Mouse (Mus musculus): ENCODE data around the gene Trabd2b.
A peak's percentile ranks its signal among the peaks of the same experiment; 100 is the strongest.

The Trabd2b gene

DNA sequence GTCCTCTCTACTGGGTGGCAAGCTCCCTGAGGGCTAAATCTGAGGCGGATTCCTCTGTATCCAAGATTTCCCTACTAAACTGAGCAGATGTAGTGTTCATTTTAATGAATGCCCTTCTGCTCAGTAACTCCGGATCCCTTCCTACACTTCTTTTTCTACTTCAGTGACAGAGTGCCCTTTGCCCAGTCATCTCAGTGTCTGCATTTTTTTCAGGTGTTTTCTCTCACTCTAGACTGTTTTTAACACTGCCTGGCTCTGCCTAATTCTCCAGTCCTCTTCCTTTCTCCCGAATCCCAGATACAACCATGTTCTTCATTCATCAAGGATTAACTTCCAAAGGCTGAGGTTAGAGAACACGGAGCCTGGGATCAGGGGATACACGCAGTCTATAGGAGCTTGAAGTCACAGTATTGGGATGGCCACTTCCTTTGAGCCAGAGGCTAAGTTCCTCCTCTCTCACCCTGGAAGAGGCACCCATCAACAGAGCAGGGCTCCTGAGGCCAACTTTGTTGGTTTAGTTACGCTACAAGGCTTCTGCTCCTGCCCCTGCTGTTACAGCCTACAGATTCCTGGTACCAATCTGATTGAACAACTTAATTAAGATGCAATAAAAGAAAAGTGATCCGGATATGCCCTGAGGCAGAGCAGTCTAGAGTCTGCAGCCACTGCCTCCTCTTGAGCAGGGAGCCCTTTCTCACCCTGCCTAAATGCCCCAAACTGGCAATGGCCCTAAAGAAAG is 4.4 kb upstream of the Trabd2b start:
- no peak for DNase-seq

- DNase-seq, result peak; percentile 88
Measured at GRCm38 (mm10) chr4:114405682-114406354, 706 bp upstream of the Trabd2b start.

GRCm38 (mm10) chr4:114407516-114407915 is 992 bp downstream of the Trabd2b start:
- no peak for DNase-seq

DNA sequence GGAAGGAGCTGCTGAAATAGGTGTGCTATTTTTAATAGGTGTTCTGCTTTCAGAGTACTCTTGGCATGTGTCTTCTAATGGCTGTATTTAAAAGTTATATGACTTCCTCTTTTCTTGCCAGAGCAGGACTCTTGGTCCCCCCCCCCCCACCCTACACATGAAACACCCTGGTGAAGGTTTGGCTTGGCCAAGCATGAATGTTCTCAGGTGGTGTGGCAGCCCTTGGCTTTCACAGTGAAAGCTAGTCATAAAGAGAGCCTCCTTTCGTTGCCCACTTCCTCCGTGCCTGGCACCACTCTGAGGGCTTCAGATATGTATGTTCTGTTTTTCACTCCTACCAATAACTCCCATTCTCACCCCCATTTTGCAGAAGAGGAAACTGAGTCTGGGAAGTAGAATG is 1.8 kb downstream of the Trabd2b start:
- DNase-seq, result no peak

DNA sequence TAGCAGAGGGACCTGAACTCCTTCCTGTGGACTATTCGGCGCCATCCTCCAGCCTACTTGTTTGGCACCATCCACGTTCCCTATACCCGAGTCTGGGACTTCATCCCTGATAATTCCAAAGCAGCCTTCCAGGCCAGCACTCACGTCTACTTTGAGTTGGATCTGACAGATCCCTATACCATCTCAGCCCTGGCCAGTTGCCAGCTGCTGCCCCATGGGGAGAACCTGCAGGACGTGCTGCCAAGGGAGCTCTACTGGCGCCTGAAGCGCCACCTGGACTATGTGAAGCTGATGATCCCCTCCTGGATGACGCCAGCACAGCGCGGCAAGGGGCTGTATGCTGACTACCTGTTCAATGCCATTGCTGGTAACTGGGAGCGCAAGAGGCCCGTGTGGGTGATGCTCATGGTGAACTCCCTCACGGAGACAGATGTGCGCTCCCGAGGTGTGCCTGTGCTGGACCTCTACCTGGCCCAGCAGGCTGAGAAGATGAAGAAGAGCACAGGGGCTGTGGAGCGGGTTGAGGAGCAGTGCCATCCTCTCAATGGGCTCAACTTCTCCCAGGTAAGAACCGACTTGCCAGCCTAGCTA is 2.5 kb downstream of the Trabd2b start:
- no peak for DNase-seq

- DNase-seq, result no peak
Measured at GRCm38 (mm10) chr4:114409511-114409910, 3.0 kb downstream of the Trabd2b start.

DNA sequence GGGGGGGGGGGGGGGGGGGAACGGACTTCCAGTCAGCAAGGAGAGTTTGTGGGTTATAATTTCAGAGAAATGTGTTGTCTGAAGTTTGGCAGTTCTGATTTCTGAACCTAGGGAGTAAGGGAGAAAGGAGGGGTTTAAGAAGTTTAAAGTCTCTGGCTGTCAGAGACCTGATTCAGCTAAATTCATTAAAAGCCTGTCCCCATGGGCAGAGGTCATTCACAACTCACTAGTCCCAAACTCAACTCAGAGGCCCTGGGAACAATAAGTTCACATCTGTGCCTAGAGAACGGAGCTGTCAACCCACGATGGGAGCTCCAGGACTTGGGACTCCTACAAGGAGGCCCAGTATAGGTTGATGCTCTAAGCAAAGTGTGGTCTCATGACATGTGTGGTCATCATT is 3.5 kb downstream of the Trabd2b start:
- DNase-seq, result no peak

- DNase-seq, result no peak
Measured at GRCm38 (mm10) chr4:114410443-114410842, 3.9 kb downstream of the Trabd2b start.

DNA sequence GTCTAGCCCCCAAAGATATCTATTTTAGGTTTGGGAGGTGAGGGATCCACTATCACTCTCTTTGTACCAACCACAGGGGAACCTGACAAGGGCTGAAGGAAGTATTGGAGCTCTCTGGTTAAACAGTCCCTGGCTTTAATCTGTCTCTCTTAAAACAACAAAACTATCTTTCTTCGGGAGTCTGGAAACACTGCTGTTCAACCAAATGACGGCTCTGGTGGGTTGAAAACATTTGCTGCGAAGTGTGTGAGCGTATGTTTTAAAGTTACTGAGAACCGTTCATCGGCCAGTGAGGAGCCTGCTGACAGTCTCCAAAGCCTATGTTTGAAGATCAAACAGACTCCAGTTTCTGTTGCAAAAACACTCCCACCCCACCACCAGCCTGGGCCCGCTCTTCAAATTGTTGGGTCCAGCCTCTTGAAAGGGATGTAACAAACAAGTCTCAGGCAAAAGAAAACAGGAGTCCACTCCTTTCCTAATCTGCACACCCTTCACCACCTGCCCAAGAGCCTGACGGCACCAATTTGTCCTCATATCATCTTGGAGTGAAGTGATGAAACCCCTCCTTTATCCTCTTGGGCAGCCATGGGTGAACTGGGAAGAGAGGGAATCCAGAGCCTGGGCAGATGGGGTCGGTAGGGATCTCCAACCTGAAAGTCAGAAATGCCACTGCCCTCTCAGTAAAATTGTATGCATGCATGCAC is 4.6 kb downstream of the Trabd2b start:
- DNase-seq, result no peak

DNA sequence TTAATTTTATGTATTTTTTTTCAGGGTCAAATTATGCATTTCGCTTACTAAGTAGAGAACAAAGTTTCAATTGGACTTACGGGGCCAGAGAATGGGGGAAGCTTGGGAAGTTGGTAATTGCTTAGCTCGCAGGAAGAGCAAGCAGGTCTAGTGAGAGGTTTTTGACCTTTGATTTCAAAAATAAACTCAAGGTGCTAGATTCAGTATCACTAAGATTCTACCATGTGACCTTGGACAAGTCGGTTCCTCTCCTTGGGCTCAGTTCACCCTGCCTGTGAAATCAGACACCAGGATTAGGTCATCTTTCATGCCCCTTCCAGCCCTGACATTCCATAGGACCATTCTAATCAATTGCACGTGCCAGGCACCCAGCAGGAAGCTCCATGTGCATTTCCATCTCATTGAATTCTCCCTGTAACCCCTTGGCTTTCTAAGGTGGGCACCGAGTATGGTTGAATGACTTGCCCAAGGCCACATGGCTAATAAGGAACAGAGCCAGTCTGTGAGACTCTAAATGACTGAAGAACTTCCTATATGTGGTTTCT is 5.4 kb downstream of the Trabd2b start:
- no peak for DNase-seq

- peak; percentile 10 for DNase-seq
Measured at GRCm38 (mm10) chr4:114415925-114416645, 9.6 kb downstream of the Trabd2b start.

- no peak for DNase-seq
Measured at GRCm38 (mm10) chr4:114420154-114420553, 13.6 kb downstream of the Trabd2b start.

DNA sequence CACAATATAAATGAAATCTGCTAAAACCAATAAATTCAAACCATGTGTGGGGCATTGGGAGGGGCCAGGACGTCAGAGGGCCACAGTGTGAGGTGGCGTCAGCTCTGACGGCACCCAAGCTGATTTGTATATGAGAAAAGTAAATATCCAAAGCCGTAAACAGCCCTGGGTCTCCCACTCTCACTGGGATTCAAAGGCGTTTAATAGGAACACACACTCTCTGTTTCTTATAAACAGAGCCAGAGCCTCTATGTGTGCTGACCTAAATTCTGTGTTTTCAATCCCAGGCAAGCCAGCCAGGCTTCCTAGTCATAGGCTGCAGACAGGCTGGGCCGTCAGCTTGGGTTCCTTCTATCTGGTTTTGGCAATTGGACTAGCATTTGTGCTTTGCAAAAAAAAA is 16.6 kb downstream of the Trabd2b start:
- DNase-seq, result peak; percentile 7

- DNase-seq, result no peak
Measured at GRCm38 (mm10) chr4:114425808-114426207, 19.3 kb downstream of the Trabd2b start.

- no peak for DNase-seq
Measured at GRCm38 (mm10) chr4:114432742-114433141, 26.2 kb downstream of the Trabd2b start.

DNA sequence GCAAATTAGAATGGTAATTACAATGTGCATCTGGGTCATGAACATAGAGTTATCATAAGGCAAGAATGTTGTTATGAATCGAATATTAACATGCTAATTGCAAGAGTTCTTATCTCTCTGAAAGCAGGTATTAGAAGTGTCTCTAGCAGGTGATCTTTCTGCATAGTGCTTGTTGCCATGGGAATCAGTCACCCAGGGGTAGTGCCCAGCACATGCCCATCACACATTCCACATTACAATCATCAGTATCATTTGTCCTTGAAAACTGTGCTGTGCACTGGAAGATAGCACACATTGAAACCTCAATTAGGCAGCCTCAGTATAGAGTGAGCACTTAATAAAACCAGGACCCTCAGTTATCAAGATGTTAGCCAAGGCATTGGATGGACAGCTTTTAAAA is 26.9 kb downstream of the Trabd2b start:
- no peak for DNase-seq

DNA sequence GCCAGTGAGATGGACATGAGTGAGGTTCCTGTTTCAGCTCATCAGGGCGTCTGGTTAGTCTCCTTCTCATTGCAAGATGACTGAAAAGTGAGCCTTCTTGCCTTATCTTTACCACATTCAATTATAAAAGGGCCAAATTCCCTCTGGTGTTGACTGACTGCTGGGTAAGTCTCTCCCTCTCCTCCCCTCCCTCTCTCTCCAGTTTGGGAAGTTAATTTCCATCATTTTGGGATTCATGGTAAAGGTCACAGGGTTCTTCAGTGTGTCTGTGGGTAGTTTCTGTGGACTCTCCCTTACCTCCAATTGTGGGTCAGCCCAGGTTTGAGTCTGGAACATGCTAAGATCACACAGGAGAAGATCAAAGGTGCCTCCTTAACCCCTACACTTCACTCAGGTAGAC is 28.2 kb downstream of the Trabd2b start:
- no peak for DNase-seq

GRCm38 (mm10) chr4:114435381-114435780 is 28.9 kb downstream of the Trabd2b start:
- DNase-seq, result peak; percentile 32

DNA sequence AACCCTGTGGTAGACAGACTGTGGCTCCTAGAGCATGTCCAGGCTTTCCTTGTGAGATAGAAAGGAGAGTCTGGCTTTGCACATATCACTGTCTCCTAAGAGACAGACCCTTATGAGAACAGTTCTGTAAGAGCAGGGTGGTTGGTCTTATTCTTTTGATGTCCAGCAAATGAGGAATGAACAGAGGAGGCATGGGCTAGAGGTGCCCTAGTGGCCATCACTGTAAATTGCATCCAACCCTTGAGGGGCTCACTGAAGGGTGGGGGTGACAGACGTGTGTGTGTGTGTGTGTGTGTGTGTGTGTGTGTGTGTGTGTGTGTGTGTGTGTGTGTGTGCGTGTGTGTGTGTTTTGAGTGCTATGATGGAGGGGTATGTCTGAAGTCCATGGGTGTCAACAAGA is 32.2 kb downstream of the Trabd2b start:
- no peak for DNase-seq

DNA sequence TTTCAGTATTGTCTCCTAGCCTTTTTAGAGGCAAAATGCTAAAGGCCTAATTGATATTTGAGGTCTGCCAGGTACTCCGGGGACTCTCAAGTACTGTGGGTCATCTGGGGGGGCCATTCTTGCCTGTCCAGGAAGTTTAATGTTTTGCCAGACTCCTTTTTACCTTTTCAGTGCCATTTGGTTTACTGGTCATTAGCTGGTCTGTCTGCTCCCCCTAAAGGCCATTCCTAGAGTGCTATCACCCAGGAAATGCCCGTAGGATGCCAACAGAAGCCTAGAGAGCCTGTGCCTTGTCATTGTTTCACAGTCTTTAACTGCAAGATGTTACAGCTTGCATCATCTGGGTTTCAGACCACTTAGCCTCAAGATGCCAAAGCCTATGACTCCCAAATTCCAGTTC is 35.7 kb downstream of the Trabd2b start:
- DNase-seq, result peak; percentile 28

DNA sequence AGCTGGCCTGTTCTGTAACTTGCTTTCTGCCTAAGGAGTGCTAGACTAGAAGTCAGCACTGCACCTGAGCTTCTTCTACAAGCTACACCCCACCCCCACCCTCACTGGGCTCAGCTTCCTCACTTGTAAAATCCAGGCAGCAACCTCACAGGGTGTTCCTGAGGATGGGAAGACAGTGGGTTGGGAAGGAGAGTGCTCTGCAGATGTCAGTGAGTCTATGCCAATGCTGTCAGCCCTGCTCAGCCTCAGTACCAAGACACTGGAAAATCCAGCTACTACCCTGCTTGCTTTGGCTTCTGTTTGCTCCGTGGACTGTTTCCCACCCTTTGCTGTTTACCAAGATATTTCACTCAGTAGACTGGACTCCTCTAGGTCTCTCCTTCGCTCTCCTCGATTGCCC is 36.1 kb downstream of the Trabd2b start:
- no peak for DNase-seq

DNA sequence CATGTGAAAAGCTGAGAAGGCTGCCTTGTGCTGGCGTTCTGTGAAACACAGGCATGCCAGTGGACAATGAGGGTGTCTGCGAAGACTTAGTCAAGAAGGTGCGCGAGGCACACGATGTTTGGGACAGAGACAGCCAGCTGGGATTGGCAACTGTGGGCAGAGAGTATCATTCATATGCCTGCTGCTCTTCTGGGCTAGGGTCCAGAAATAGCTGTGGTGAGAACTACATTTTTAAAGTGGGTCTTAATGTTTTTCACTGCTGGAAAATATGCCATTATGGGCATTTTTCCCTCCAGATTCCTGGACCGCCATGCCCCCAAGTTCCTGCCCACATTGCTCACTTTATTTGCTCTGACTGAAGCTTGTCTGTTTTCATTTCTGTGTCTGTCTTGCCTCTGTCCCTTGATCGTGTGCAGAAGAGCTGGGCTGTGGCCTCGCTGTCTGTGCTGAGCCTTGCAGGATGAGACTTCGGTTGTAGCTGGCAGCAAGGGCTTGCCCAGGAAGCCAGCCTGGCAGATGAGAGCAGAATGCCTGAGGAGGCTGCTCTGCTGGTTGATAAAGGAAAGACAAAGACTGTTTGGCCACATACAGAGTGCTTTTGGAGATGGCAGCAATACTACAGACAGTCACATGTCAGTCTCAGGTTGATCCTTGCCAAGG is 42.0 kb downstream of the Trabd2b start:
- DNase-seq, result no peak

Data from lung, postnatal 36 days (tissue).